Mouse (Mus musculus): Measurements from ENCODE around the gene Rln1. TPM values are rescaled to one million over a fixed set of nuclear protein-coding genes. Genes with fewer than 3 reads are reported as not detected.

The Rln1 gene
- polyA plus RNA-seq, 1 experiment from 2014 or later: 0.96 TPM

GRCm38 (mm10) chr19:29371284-29372081, 37.0 kb upstream of the Rln1 start:
- ATAC-seq (ENCODE audit: low read depth): no peak
- Histone ChIP-seq H3K4me1 (ENCODE audit: control insufficient read depth, insufficient read depth, low read length) (0 out of 2 replicates have a peak, but pooled peaks cover 4% of the 10 kb centered on the region), H3K4me3 (ENCODE audit: low read depth, low read length) (no peak overlapping the region), H3K9ac (ENCODE audit: low read depth, low read length) (no peak overlapping the region), H3K9me3 (ENCODE audit: control insufficient read depth, low read length) (no peaks in the 10 kb centered on the region), H3K27ac (replicated peaks; ENCODE audit: low read depth, low read length) (0 out of 2 replicates have a peak overlapping the region, but pooled peaks have one; percentile 40), H3K27me3 (replicated peaks; ENCODE audit: control insufficient read depth, insufficient read depth, low read length) (no peaks in the 10 kb centered on the region), H3K36me3 (ENCODE audit: control insufficient read depth, insufficient read depth, low read length) (no peaks in the 10 kb centered on the region), H3K4me2 (ENCODE audit: low read depth, low read length) (peak overlapping the region; percentile 30)
- DNase-seq (ENCODE audit: low spot score): no peak
- 82% methylated on average over 18 of the region's 18 CpGs for WGBS

GRCm38 (mm10) chr19:29370545-29371283, 36.2 kb upstream of the Rln1 start:
- Histone ChIP-seq H3K9me3 (ENCODE audit: control insufficient read depth, low read length) (no peaks in the 10 kb centered on the region), H3K9ac (ENCODE audit: low read depth, low read length) (no peak overlapping the region), H3K27me3 (replicated peaks; ENCODE audit: control insufficient read depth, insufficient read depth, low read length) (no peaks in the 10 kb centered on the region), H3K4me2 (ENCODE audit: low read depth, low read length) (no peak overlapping the region), H3K27ac (replicated peaks; ENCODE audit: low read depth, low read length) (no peak overlapping the region), H3K4me1 (ENCODE audit: control insufficient read depth, insufficient read depth, low read length) (0 out of 2 replicates have a peak, but pooled peaks cover 4% of the 10 kb centered on the region), H3K4me3 (ENCODE audit: low read depth, low read length) (no peak overlapping the region), H3K36me3 (ENCODE audit: control insufficient read depth, insufficient read depth, low read length) (no peaks in the 10 kb centered on the region)
- ATAC-seq (ENCODE audit: low read depth) (no peak), DNase-seq (ENCODE audit: low spot score) (no peak)
- WGBS: 82% methylated on average over 7 of the region's 7 CpGs

DNA sequence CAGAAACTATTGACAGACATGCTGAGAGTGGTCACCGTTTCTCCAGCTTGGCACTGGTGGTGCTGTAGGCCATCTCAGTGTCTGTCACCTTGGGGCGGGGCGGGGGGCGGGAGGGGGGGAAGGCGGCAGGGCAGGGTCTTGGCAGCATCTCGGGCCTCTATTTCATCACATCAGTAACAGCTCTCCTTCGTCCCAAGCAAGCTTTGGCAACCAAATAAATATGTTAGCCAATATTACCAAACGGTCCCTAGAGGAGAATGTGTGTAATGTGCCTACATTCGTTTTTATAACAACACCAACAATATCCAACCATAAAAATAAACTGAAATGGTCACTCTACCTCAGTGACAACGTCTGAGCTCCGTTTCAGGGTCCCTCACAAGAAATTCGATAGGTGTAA, 35.6 kb upstream of the Rln1 start:
- ATAC-seq (ENCODE audit: low read depth) (no peak), DNase-seq (ENCODE audit: low spot score) (no peak)
- H3K4me1 ChIP-seq (ENCODE audit: control insufficient read depth, insufficient read depth, low read length): 0 out of 2 replicates have a peak, but pooled peaks cover 4% of the 10 kb centered on the region
- H3K9ac ChIP-seq (ENCODE audit: low read depth, low read length): no peak overlapping the region
- no peaks in the 10 kb centered on the region for H3K27me3 ChIP-seq (replicated peaks; ENCODE audit: control insufficient read depth, insufficient read depth, low read length)
- H3K9me3 ChIP-seq (ENCODE audit: control insufficient read depth, low read length): no peaks in the 10 kb centered on the region
- no peak overlapping the region for H3K27ac ChIP-seq (replicated peaks; ENCODE audit: low read depth, low read length)
- H3K4me3 ChIP-seq (ENCODE audit: low read depth, low read length): no peak overlapping the region
- 70% methylated on average over 12 of the region's 12 CpGs for WGBS
- no peak overlapping the region for H3K4me2 ChIP-seq (ENCODE audit: low read depth, low read length)
- no peaks in the 10 kb centered on the region for H3K36me3 ChIP-seq (ENCODE audit: control insufficient read depth, insufficient read depth, low read length)

DNA sequence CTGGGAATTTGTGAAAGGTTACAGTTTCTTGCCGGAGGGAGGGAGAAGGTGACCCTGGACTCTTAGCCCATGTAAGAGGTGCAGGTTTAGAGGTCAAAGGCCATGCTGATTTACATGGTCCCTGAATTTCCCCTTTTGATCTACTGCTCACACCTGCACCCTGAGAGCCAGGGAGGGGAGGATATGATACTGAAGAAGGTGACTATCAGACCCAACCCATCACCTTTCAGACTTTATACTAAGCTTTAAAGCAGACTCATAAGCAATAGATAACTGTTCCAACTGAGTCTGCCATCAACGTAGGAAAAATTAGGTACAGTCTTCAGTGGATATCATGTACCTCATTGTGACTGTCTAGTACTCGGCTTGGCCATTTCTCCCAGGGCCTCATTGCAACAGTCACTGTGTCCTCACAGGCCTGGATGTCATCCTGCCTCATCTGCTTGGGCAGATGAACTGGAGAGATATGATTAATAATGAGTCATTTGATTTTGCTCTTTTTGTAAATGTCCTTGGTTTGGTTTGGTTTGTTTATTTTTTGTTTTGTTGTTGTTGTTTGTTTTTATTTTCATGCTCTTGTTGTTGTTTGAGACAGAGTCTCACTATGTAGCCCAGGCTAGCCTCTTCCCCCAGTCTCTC, 34.3 kb upstream of the Rln1 start:
- Histone ChIP-seq H3K9ac (ENCODE audit: low read depth, low read length) (no peak overlapping the region), H3K4me2 (ENCODE audit: low read depth, low read length) (no peak overlapping the region), H3K27ac (replicated peaks; ENCODE audit: low read depth, low read length) (no peak overlapping the region), H3K4me3 (ENCODE audit: low read depth, low read length) (no peak overlapping the region), H3K9me3 (ENCODE audit: control insufficient read depth, low read length) (no peaks in the 10 kb centered on the region), H3K4me1 (ENCODE audit: control insufficient read depth, insufficient read depth, low read length) (0 out of 2 replicates have a peak, but pooled peaks cover 4% of the 10 kb centered on the region), H3K27me3 (replicated peaks; ENCODE audit: control insufficient read depth, insufficient read depth, low read length) (no peaks in the 10 kb centered on the region), H3K36me3 (ENCODE audit: control insufficient read depth, insufficient read depth, low read length) (no peaks in the 10 kb centered on the region)
- ATAC-seq (ENCODE audit: low read depth) (no peak), DNase-seq (ENCODE audit: low spot score) (no peak)
- WGBS: 71% methylated on average over 3 of the region's 3 CpGs

GRCm38 (mm10) chr19:29368041-29368440, 33.6 kb upstream of the Rln1 start:
- H3K4me2 ChIP-seq (ENCODE audit: low read depth, low read length): 0 out of 2 replicates have a peak overlapping the region, but pooled peaks have one; percentile 84
- no peak for ATAC-seq (ENCODE audit: low read depth)
- no peak for DNase-seq (ENCODE audit: low spot score)
- H3K4me3 ChIP-seq (ENCODE audit: low read depth, low read length): no peak overlapping the region
- H3K27ac ChIP-seq (replicated peaks; ENCODE audit: low read depth, low read length): no peak overlapping the region
- H3K36me3 ChIP-seq (ENCODE audit: control insufficient read depth, insufficient read depth, low read length): no peaks in the 10 kb centered on the region
- H3K27me3 ChIP-seq (replicated peaks; ENCODE audit: control insufficient read depth, insufficient read depth, low read length): no peaks in the 10 kb centered on the region
- H3K4me1 ChIP-seq (ENCODE audit: control insufficient read depth, insufficient read depth, low read length): 0 out of 2 replicates have a peak, but pooled peaks cover 4% of the 10 kb centered on the region
- H3K9ac ChIP-seq (ENCODE audit: low read depth, low read length): no peak overlapping the region
- no peaks in the 10 kb centered on the region for H3K9me3 ChIP-seq (ENCODE audit: control insufficient read depth, low read length)
- WGBS: 80% methylated on average over 2 of the region's 2 CpGs

- Histone ChIP-seq H3K4me1 (ENCODE audit: control insufficient read depth, insufficient read depth, low read length) (0 out of 2 replicates have a peak, but pooled peaks cover 8% of the 10 kb centered on the region), H3K9me3 (ENCODE audit: control insufficient read depth, low read length) (no peaks in the 10 kb centered on the region), H3K9ac (ENCODE audit: low read depth, low read length) (peak within 1 kb of the TSS; percentile 60), H3K27ac (replicated peaks; ENCODE audit: low read depth, low read length) (no peak within 1 kb of the TSS), H3K4me3 (ENCODE audit: low read depth, low read length) (peak within 1 kb of the TSS; percentile 50), H3K36me3 (ENCODE audit: control insufficient read depth, insufficient read depth, low read length) (no peaks in the 10 kb centered on the region), H3K27me3 (replicated peaks; ENCODE audit: control insufficient read depth, insufficient read depth, low read length) (no peaks in the 10 kb centered on the region), H3K4me2 (ENCODE audit: low read depth, low read length) (peak within 1 kb of the TSS; percentile 84)
- ATAC-seq (ENCODE audit: low read depth): no peak
- 2% methylated on average over 26 of the region's 26 CpGs for WGBS
- peak; percentile 89 for DNase-seq (ENCODE audit: low spot score)
These were observed 32.6 kb upstream of the Rln1 start, which contains the start of the genes Plgrkt and Cd274 for GRCm38 (mm10) chr19:29366969-29367622. Plgrkt (minus strand) TSS chr19:29367390. Cd274 (plus strand) TSS chr19:29367455.

GRCm38 (mm10) chr19:29366226-29366968, 31.9 kb upstream of the Rln1 start:
- Histone ChIP-seq H3K36me3 (ENCODE audit: control insufficient read depth, insufficient read depth, low read length) (no peaks in the 10 kb centered on the region), H3K4me1 (ENCODE audit: control insufficient read depth, insufficient read depth, low read length) (0 out of 2 replicates have a peak, but pooled peaks cover 4% of the 10 kb centered on the region), H3K9ac (ENCODE audit: low read depth, low read length) (peak overlapping the region; percentile 60), H3K27ac (replicated peaks; ENCODE audit: low read depth, low read length) (no peak overlapping the region), H3K4me2 (ENCODE audit: low read depth, low read length) (peak overlapping the region; percentile 84), H3K4me3 (ENCODE audit: low read depth, low read length) (peak overlapping the region; percentile 50), H3K27me3 (replicated peaks; ENCODE audit: control insufficient read depth, insufficient read depth, low read length) (no peaks in the 10 kb centered on the region), H3K9me3 (ENCODE audit: control insufficient read depth, low read length) (no peaks in the 10 kb centered on the region)
- no peak for DNase-seq (ENCODE audit: low spot score)
- 51% methylated on average over 20 of the region's 20 CpGs for WGBS
- no peak for ATAC-seq (ENCODE audit: low read depth)

Measured in embryonic facial prominence, embryonic 14.5 days (tissue).